Mouse (Mus musculus) kidney, embryonic 16.5 days (tissue): Measurements from ENCODE around the gene Sypl. TPM values are rescaled to one million over a fixed set of nuclear protein-coding genes. Genes with fewer than 3 reads are reported as not detected.

Experiments
- ATAC-seq: fragments of 200-750 bp; cut with Nextera tagmentation; 2 replicates; pipeline ENCODE4 v1.8.0; 2017; ENCODE audit warnings: moderate TSS enrichment; ENCODE audit not compliant: low FRiP score, low TSS enrichment
- H3K27ac ChIP-seq: fragments of 300-500 bp; sonication (generic); 2 replicates; pipeline ENCODE4 v1.5.1; 2014; ENCODE audit warnings: low read length
- H3K27me3 ChIP-seq: fragments of 300-500 bp; sonication (generic); 2 replicates; pipeline ENCODE4 v1.6.1; 2014; ENCODE audit warnings: low read length, control low read depth, mixed read lengths; ENCODE audit not compliant: insufficient read depth
- H3K36me3 ChIP-seq: fragments of 300-500 bp; sonication (generic); 2 replicates; pipeline ENCODE4 v1.6.1; 2014; ENCODE audit warnings: low read length, control low read depth, mixed read lengths; ENCODE audit not compliant: insufficient read depth
- H3K4me1 ChIP-seq: fragments of 300-500 bp; sonication (generic); 2 replicates; pipeline ENCODE4 v1.6.1; 2014; ENCODE audit warnings: low read length, control low read depth, mixed read lengths; ENCODE audit not compliant: insufficient read depth
- H3K4me2 ChIP-seq: fragments of 300-500 bp; sonication (generic); replicated peaks from 2 replicates; pipeline ENCODE4 v1.6.1; 2014; ENCODE audit warnings: low read depth, low read length
- H3K4me3 ChIP-seq: fragments of 300-500 bp; sonication (generic); 2 replicates; pipeline ENCODE4 v1.5.1; 2014; ENCODE audit warnings: mild to moderate bottlenecking, low read length
- H3K9ac ChIP-seq: fragments of 300-500 bp; sonication (generic); replicated peaks from 2 replicates; pipeline ENCODE4 v1.6.1; 2014; ENCODE audit warnings: low read length
- H3K9me3 ChIP-seq: fragments of 300-500 bp; sonication (generic); 2 replicates; pipeline ENCODE4 v1.6.1; 2016; ENCODE audit warnings: low read length, control low read depth
- WGBS: fragments of 180-500 bp; shearing (Covaris S2); extraction: QIAGEN DNeasy Blood & Tissue Kit; methylation state at CpG from one replicate; pipeline ENCODE4 v1.1.7; 2014; 5-methylcytosine and 5-hydroxymethylcytosine counted together
- polyA plus RNA-seq: library from polyadenylated mRNA; unstranded; fragments of >200 nt; fragmentation: Nextera tagmentation; extraction: Ambion mirVana; gene quantifications from 2 replicates; pipeline ENCODE4 v1.2.1, GENCODE M21; 2015

Gene Sypl
- polyA plus RNA-seq, 1 experiment from 2014 or later, result 145 TPM

- Histone ChIP-seq H3K27me3 (no peaks in the 10 kb centered on the region), H3K4me3 (no peak overlapping the region), H3K9ac (no peak overlapping the region), H3K9me3 (no peaks in the 10 kb centered on the region), H3K36me3 (no peaks in the 10 kb centered on the region), H3K27ac (no peak overlapping the region), H3K4me1 (peaks cover 8% of the 10 kb centered on the region; the same call in 1 of the 2 replicates), H3K4me2 (no peak overlapping the region)
- ATAC-seq, result no peak
- WGBS, result 83% methylated on average over 4 of the region's 4 CpGs
These were observed 12.6 kb upstream of the Sypl start for GRCm38 (mm10) chr12:32941141-32941540.

- Histone ChIP-seq H3K27ac (peak overlapping the region; percentile 78), H3K27me3 (no peaks in the 10 kb centered on the region)
- 49% methylated on average over 4 of the region's 4 CpGs for WGBS
These were observed 10.3 kb upstream of the Sypl start for GRCm38 (mm10) chr12:32943347-32943746.

GRCm38 (mm10) chr12:32943951-32944350 lies 9.7 kb upstream of the Sypl start:
- no peak overlapping the region for H3K9ac ChIP-seq
- H3K36me3 ChIP-seq, result no peaks in the 10 kb centered on the region
- no peaks in the 10 kb centered on the region for H3K9me3 ChIP-seq
- H3K27ac ChIP-seq, result peak overlapping the region; percentile 19
- no peak for ATAC-seq
- H3K4me3 ChIP-seq, result no peak overlapping the region
- H3K4me1 ChIP-seq, result peaks cover 8% of the 10 kb centered on the region; the same call in 1 of the 2 replicates
- 70% methylated on average over 3 of the region's 3 CpGs for WGBS
- no peak overlapping the region for H3K4me2 ChIP-seq
- H3K27me3 ChIP-seq, result no peaks in the 10 kb centered on the region

More at GRCm38 (mm10) chr12:32943347-32943746, 10.3 kb upstream of the Sypl start:
- H3K4me2 ChIP-seq, result no peak overlapping the region
- H3K36me3 ChIP-seq, result no peaks in the 10 kb centered on the region
- H3K9ac ChIP-seq, result no peak overlapping the region
- H3K4me3 ChIP-seq, result no peak overlapping the region
- no peaks in the 10 kb centered on the region for H3K9me3 ChIP-seq
- peaks cover 8% of the 10 kb centered on the region; the same call in 1 of the 2 replicates for H3K4me1 ChIP-seq
- ATAC-seq, result peak; percentile 71

- peaks cover 8% of the 10 kb centered on the region; the same call in 1 of the 2 replicates for H3K4me1 ChIP-seq
- WGBS, result 50% methylated on average over 8 of the region's 8 CpGs
- no peak overlapping the region for H3K4me3 ChIP-seq
- no peak for ATAC-seq
- H3K9ac ChIP-seq, result no peak overlapping the region
- no peaks in the 10 kb centered on the region for H3K9me3 ChIP-seq
- no peak overlapping the region for H3K27ac ChIP-seq
- no peak overlapping the region for H3K4me2 ChIP-seq
- no peaks in the 10 kb centered on the region for H3K36me3 ChIP-seq
- H3K27me3 ChIP-seq, result no peaks in the 10 kb centered on the region
These were observed 8.7 kb upstream of the Sypl start for GRCm38 (mm10) chr12:32944884-32945454.

GRCm38 (mm10) chr12:32946376-32946775 lies 7.3 kb upstream of the Sypl start:
- H3K4me1 ChIP-seq, result peaks cover 8% of the 10 kb centered on the region; the same call in 1 of the 2 replicates
- H3K36me3 ChIP-seq, result no peaks in the 10 kb centered on the region
- no peak overlapping the region for H3K9ac ChIP-seq
- no peak overlapping the region for H3K4me2 ChIP-seq
- no peak overlapping the region for H3K4me3 ChIP-seq
- no peak for ATAC-seq
- H3K27me3 ChIP-seq, result no peaks in the 10 kb centered on the region
- no peaks in the 10 kb centered on the region for H3K9me3 ChIP-seq
- WGBS, result 78% methylated on average over 4 of the region's 4 CpGs
- H3K27ac ChIP-seq, result no peak overlapping the region

GRCm38 (mm10) chr12:32952416-32952815 lies 1.3 kb upstream of the Sypl start:
- no peak overlapping the region for H3K4me3 ChIP-seq
- no peak for ATAC-seq
- WGBS, result 33% methylated on average over 3 of the region's 3 CpGs

GRCm38 (mm10) chr12:32953066-32953465 lies 625 bp upstream of the Sypl start:
- Histone ChIP-seq H3K27ac (peak overlapping the region; percentile 98), H3K36me3 (no peaks in the 10 kb centered on the region), H3K4me3 (peak overlapping the region; percentile 75), H3K27me3 (no peaks in the 10 kb centered on the region), H3K9me3 (no peaks in the 10 kb centered on the region), H3K4me2 (peak overlapping the region; percentile 69), H3K9ac (peak overlapping the region; percentile 88), H3K4me1 (peaks cover 30% of the 10 kb centered on the region)
- ATAC-seq, result peak; percentile 0; the same call in 1 of the 2 replicates
- 18% methylated on average over 6 of the region's 6 CpGs for WGBS

More at GRCm38 (mm10) chr12:32952416-32952815, 1.3 kb upstream of the Sypl start:
- no peak overlapping the region for H3K27ac ChIP-seq
- no peaks in the 10 kb centered on the region for H3K36me3 ChIP-seq
- H3K27me3 ChIP-seq, result no peaks in the 10 kb centered on the region
- H3K4me2 ChIP-seq, result no peak overlapping the region
- H3K4me1 ChIP-seq, result peaks cover 24% of the 10 kb centered on the region
- H3K9ac ChIP-seq, result no peak overlapping the region
- H3K9me3 ChIP-seq, result no peaks in the 10 kb centered on the region

- peak overlapping the region; percentile 75 for H3K4me3 ChIP-seq
- H3K9ac ChIP-seq, result peak overlapping the region; percentile 88
- ATAC-seq, result peak; percentile 59
- peak overlapping the region; percentile 98 for H3K27ac ChIP-seq
- no peaks in the 10 kb centered on the region for H3K27me3 ChIP-seq
- peaks cover 37% of the 10 kb centered on the region for H3K4me1 ChIP-seq
- under 1% methylated on average over 69 of the region's 71 CpGs for WGBS
- peak overlapping the region; percentile 75 for H3K4me2 ChIP-seq
- H3K9me3 ChIP-seq, result no peaks in the 10 kb centered on the region
- no peaks in the 10 kb centered on the region for H3K36me3 ChIP-seq
These were observed 728 bp downstream of the Sypl start for GRCm38 (mm10) chr12:32954216-32955021.

- Histone ChIP-seq H3K4me2 (peak overlapping the region; percentile 75), H3K27ac (peak overlapping the region; percentile 98), H3K4me1 (peaks cover 43% of the 10 kb centered on the region), H3K27me3 (no peaks in the 10 kb centered on the region), H3K4me3 (peak overlapping the region; percentile 75), H3K36me3 (no peaks in the 10 kb centered on the region), H3K9ac (peak overlapping the region; percentile 88), H3K9me3 (no peaks in the 10 kb centered on the region)
- no peak for ATAC-seq
- WGBS, result 0% methylated on average over 8 of the region's 8 CpGs
These were observed 1.3 kb downstream of the Sypl start for GRCm38 (mm10) chr12:32955037-32955436.

GRCm38 (mm10) chr12:32957211-32957610 lies 3.5 kb downstream of the Sypl start:
- Histone ChIP-seq H3K4me3 (no peak overlapping the region), H3K27ac (peak overlapping the region; percentile 25; the same call in 1 of the 2 replicates), H3K4me2 (peak overlapping the region; percentile 41; the same call in 1 of the 2 replicates), H3K9me3 (no peaks in the 10 kb centered on the region), H3K4me1 (peaks cover 63% of the 10 kb centered on the region), H3K27me3 (no peaks in the 10 kb centered on the region), H3K9ac (no peak overlapping the region), H3K36me3 (no peaks in the 10 kb centered on the region)
- no peak for ATAC-seq
- WGBS, result 49% methylated on average over 2 of the region's 2 CpGs
